Mouse (Mus musculus) lung, postnatal 4 days (tissue): ENCODE measurements around the gene Ccdc83.
A peak's percentile ranks its signal among the peaks of the same experiment; 100 is the strongest.

Experiments
- DNase-seq, 2 experiments: peaks; one replicate each; pipeline ENCODE4 v3.0.0; 2021

The Ccdc83 gene

GRCm38 (mm10) chr7:90259899-90260298 is 5.7 kb downstream of the Ccdc83 start:
- DNase-seq: no peak

GRCm38 (mm10) chr7:90258701-90259100 is 6.9 kb downstream of the Ccdc83 start:
- no peak for DNase-seq

GRCm38 (mm10) chr7:90252946-90253345 is 12.6 kb downstream of the Ccdc83 start:
- DNase-seq: no peak

GRCm38 (mm10) chr7:90243643-90244042 is 21.9 kb downstream of the Ccdc83 start:
- no peak for DNase-seq

- no peak for DNase-seq
Observed at GRCm38 (mm10) chr7:90243151-90243550, 22.4 kb downstream of the Ccdc83 start.

GRCm38 (mm10) chr7:90236289-90236905 is 29.2 kb downstream of the Ccdc83 start:
- no peak for DNase-seq

GRCm38 (mm10) chr7:90233921-90234320 is 31.7 kb downstream of the Ccdc83 start:
- DNase-seq: no peak

GRCm38 (mm10) chr7:90231431-90231830 is 34.1 kb downstream of the Ccdc83 start:
- DNase-seq: peak; percentile 25 to 42

GRCm38 (mm10) chr7:90228884-90229283 is 36.7 kb downstream of the Ccdc83 start:
- peak in 1 of 2 experiments; percentile 23 for DNase-seq

- no peak for DNase-seq
Observed at GRCm38 (mm10) chr7:90228075-90228474, 37.5 kb downstream of the Ccdc83 start.

- no peak for DNase-seq
Observed at GRCm38 (mm10) chr7:90221487-90221886, 44.1 kb downstream of the Ccdc83 start.

GRCm38 (mm10) chr7:90218122-90218521 is 47.5 kb downstream of the Ccdc83 start:
- no peak for DNase-seq

GRCm38 (mm10) chr7:90216511-90216910 is 49.1 kb downstream of the Ccdc83 start:
- DNase-seq: no peak

GRCm38 (mm10) chr7:90210947-90211346 is 54.6 kb downstream of the Ccdc83 start:
- no peak for DNase-seq

GRCm38 (mm10) chr7:90210116-90210515 is 55.5 kb downstream of the Ccdc83 start:
- DNase-seq: no peak

GRCm38 (mm10) chr7:90203914-90204313 is 61.7 kb downstream of the Ccdc83 start:
- no peak for DNase-seq

- no peak for DNase-seq
Observed at GRCm38 (mm10) chr7:90201877-90202465, 63.6 kb downstream of the Ccdc83 start.

GRCm38 (mm10) chr7:90200251-90200650 is 65.3 kb downstream of the Ccdc83 start:
- DNase-seq: no peak

GRCm38 (mm10) chr7:90180635-90181034 is 84.9 kb downstream of the Ccdc83 start:
- DNase-seq: no peak

GRCm38 (mm10) chr7:90175576-90175975 is 90.0 kb downstream of the Ccdc83 start:
- no peak for DNase-seq
